Mouse (Mus musculus) embryonic facial prominence, embryonic 10.5 days (tissue): ENCODE results near the gene Psd. TPM values are rescaled to one million over a fixed set of nuclear protein-coding genes. Genes with fewer than 3 reads are reported as not detected.

Experiments used
- DNase-seq: peaks from one replicate; pipeline ENCODE4 v3.0.0-alpha.2; 2017; ENCODE audit warnings: low spot score
- H3K27ac ChIP-seq: fragments of 300-500 bp; sonication (generic); replicated peaks from 2 replicates; pipeline ENCODE4 v1.5.1; 2016; ENCODE audit warnings: mild to moderate bottlenecking
- H3K27me3 ChIP-seq: fragments of 300-500 bp; sonication (generic); replicated peaks from 2 replicates; pipeline ENCODE4 v1.6.1; 2016; ENCODE audit warnings: low read depth, mild to moderate bottlenecking; ENCODE audit not compliant: poor library complexity, severe bottlenecking
- H3K36me3 ChIP-seq: fragments of 300-500 bp; sonication (generic); replicated peaks from 2 replicates; pipeline ENCODE4 v1.6.1; 2016; ENCODE audit warnings: mild to moderate bottlenecking, moderate library complexity
- H3K4me1 ChIP-seq: fragments of 300-500 bp; sonication (generic); 2 replicates; pipeline ENCODE4 v1.6.1; 2016
- H3K4me3 ChIP-seq: fragments of 300-500 bp; sonication (generic); 2 replicates; pipeline ENCODE4 v1.5.1; 2016; ENCODE audit warnings: mild to moderate bottlenecking, moderate library complexity
- H3K9me3 ChIP-seq: fragments of 300-500 bp; sonication (generic); 2 replicates; pipeline ENCODE4 v1.6.1; 2016; ENCODE audit warnings: mild to moderate bottlenecking
- WGBS: fragments of 180-500 bp; shearing (Covaris S2); methylation state at CpG from one replicate; pipeline ENCODE4 v1.1.7; 2016; 5-methylcytosine and 5-hydroxymethylcytosine counted together
- microRNA counts: library from miRNA; unstranded; fragments of <30 nt; microRNA quantifications from one replicate; lab custom pipeline; 2017
- microRNA-seq: library from miRNA; unstranded; fragments of <30 nt; microRNA quantifications from one replicate; pipeline ENCODE4, GENCODE M21; 2017
- polyA plus RNA-seq: library from polyadenylated mRNA; unstranded; fragments of >200 nt; fragmentation: Nextera tagmentation; extraction: Ambion mirVana; gene quantifications from 2 replicates; pipeline ENCODE4 v1.2.1, GENCODE M21; 2016

Psd gene
- polyA plus RNA-seq, 1 experiment from 2014 or later = 3.5 TPM

DNA sequence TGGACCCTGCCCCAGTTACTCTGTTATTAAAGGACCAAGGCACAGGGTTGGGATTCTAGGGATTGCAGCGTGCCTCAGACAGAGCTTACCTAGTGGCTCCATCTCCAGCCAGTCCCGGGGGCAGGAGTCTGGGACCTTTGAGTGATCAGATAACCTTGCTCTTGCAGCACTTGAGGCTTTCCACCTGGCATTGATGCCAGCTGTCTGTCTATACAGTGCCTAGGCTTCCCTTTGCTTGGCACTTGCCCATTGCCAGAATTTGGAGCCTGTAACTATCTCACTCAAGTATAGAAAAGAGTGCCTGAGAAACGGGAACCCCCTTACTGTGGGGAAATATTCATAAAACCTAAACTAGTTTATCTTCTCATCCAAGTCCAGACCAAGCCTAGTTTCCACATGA, 40.0 kb downstream of the Psd start:
- Histone ChIP-seq H3K4me3 (no peak overlapping the region), H3K27ac (no peak overlapping the region), H3K27me3 (no peaks in the 10 kb centered on the region), H3K36me3 (peaks cover 56% of the 10 kb centered on the region), H3K9me3 (no peaks in the 10 kb centered on the region), H3K4me1 (no peaks in the 10 kb centered on the region)
- no peak for DNase-seq
- 95% methylated on average over 3 of the region's 3 CpGs for WGBS

DNA sequence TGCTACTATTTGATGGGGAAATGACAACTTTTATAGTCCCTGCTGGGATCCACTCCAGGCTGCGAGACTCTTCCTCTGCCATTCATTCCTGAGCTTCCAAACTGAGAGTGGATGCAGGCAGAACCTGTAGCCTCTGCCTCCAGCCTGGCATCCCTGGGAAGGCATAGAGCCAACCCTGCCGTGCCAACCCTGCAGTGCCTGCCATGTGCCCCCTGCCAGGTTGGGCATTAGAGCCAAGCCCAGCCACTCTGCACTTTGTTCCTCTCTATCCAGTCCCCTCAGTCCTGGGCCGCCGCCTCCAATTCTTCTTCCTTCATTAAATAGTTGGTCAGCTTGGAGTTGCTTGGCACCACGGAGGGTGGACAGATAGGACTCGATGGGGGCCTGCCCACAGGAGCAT, 40.9 kb downstream of the Psd start:
- no peak overlapping the region for H3K4me3 ChIP-seq

DNA sequence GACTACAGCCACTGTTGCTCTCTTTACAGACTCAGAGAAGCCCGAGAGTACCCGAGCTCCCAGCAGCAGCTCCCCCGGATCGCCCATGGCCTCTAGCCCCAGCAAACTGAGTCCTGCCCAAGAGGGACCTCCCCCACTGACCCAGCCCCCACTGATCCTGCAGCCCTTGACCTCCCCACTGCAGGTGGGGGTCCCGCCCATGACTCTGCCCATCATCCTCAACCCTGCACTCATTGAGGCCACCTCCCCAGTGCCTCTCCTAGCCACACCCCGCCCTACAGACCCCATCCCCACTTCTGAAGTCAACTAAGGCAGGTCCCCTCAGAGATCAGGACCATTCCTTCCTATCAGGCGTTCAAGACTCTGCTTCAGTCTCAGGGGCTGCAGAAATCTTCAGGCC, 41.3 kb downstream of the Psd start:
- Histone ChIP-seq H3K4me3 (no peak overlapping the region), H3K4me1 (no peaks in the 10 kb centered on the region), H3K27ac (no peak overlapping the region), H3K9me3 (no peaks in the 10 kb centered on the region), H3K27me3 (no peaks in the 10 kb centered on the region), H3K36me3 (peaks cover 69% of the 10 kb centered on the region)
- no peak for DNase-seq
- 76% methylated on average over 7 of the region's 7 CpGs for WGBS

More for the DNA sequence above, 40.9 kb downstream of the Psd start:
- Histone ChIP-seq H3K36me3 (peaks cover 65% of the 10 kb centered on the region), H3K27ac (no peak overlapping the region), H3K27me3 (no peaks in the 10 kb centered on the region), H3K9me3 (no peaks in the 10 kb centered on the region), H3K4me1 (no peaks in the 10 kb centered on the region)
- no peak for DNase-seq
- WGBS = 93% methylated on average over 6 of the region's 6 CpGs

DNA sequence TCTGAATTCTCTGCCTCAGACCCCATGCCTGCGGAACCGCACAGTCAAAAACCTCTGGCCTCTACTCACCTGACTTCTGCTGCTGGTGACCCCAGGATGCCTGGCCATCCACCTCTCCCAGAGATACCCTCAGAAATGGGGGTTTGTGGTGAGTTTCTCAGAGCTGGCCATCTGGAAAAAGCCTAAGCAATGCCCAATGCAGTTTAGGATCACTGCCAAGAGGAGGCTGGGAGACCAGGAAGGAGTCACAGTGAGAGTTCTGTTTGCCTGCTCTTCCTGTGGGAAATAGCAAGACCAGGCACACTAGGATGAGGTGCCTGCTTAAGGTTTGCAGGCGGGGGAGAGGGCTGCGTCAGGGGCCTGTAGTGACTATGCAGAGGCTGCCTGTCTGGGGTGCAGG, 42.3 kb downstream of the Psd start:
- Histone ChIP-seq H3K36me3 (peaks cover 78% of the 10 kb centered on the region), H3K4me3 (no peak overlapping the region), H3K4me1 (no peaks in the 10 kb centered on the region), H3K27ac (no peak overlapping the region), H3K27me3 (no peaks in the 10 kb centered on the region), H3K9me3 (no peaks in the 10 kb centered on the region)
- 93% methylated on average over 4 of the region's 4 CpGs for WGBS
- DNase-seq = no peak

DNA sequence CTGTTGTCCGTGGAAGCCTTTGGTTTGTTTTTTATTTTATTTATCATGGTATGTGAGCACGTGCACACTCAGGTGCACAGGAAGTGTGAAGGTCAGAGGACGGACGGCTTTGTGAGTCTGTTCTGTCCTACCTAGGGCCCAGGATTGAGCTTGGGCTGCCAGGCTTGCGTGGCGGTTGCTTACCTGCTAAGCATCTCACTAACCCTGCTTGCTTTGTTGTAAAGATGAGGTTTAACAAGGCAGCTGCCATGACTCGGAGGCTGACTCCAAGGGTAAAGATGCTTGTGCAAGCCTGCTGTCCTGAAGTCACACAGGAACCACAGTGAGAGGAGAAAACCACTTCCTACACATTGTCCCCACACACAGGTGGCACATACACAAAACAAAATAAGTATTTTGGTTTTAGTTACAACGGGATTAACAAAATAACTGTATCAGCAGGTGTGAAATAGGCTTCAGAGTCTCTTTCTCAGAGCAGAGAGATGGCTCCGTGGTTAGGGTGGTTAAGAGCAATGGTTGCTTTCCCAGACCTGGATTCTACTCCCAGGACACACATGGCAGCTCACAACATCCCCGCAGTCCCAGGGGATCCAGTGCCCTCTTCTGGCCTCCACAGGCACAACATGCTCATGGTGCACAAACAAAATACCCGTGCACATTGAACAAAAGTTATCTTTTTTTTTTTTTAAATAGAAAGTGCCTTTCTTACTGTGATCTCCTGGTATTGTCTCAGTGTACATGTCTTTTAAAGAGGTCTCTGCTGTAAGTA, 44.7 kb downstream of the Psd start:
- Histone ChIP-seq H3K4me1 (no peaks in the 10 kb centered on the region), H3K4me3 (no peak overlapping the region), H3K27me3 (no peaks in the 10 kb centered on the region), H3K9me3 (no peaks in the 10 kb centered on the region), H3K27ac (no peak overlapping the region), H3K36me3 (peaks cover 87% of the 10 kb centered on the region)
- WGBS = 93% methylated on average over 11 of the region's 11 CpGs
- DNase-seq = no peak

DNA sequence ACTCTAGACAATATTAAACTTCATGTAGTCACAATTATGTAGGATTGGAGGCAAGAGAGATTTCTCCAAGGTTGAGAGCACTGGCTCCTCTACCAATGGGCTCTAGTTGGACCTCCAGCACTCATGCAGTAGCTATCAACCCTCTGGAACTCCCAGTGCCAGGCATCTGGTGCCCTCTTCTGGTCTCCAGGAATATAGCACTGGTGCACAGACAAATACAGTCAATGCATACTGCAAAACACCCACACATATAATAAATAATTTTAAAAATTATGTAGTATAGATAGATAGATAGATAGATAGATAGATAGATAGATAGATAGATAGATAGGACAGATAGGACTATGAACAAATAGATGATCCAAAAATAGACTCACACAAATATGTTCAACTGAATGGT, 51.6 kb downstream of the Psd start:
- Histone ChIP-seq H3K27me3 (no peaks in the 10 kb centered on the region), H3K27ac (no peak overlapping the region), H3K9me3 (no peaks in the 10 kb centered on the region), H3K4me1 (no peaks in the 10 kb centered on the region), H3K36me3 (peaks cover 77% of the 10 kb centered on the region), H3K4me3 (no peak overlapping the region)
- no peak for DNase-seq

DNA sequence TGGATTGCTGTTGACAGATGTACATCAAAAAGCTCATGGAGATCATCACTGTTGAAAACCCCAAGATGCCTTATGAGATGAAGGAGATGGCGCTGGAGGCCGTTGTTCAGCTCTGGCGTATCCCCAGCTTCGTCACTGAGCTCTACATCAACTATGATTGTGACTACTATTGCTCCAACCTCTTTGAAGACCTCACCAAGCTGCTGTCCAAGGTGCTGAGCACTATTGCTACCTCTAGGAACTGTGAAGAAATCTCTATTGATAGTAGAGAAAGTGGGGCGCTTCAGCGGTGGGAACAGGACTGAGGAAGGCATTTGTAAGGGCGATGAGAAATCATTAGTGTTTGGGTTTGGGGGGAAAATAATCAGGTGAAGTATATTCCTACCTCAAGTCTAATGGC, 62.2 kb downstream of the Psd start:
- Histone ChIP-seq H3K27me3 (no peaks in the 10 kb centered on the region), H3K4me1 (no peaks in the 10 kb centered on the region), H3K36me3 (peaks cover 100% of the 10 kb centered on the region), H3K9me3 (no peaks in the 10 kb centered on the region), H3K27ac (no peak overlapping the region), H3K4me3 (no peak overlapping the region)
- WGBS = 92% methylated on average over 7 of the region's 7 CpGs
- peak; percentile 16 for DNase-seq

MicroRNAs encoded within 50 kb of the gene (microRNA counts, 519-probe panel; counts per million panel counts)
- microRNA mmu-miR-146b (lab: Ali Mortazavi, UCI) = 188 counts per million, percentile 57 among the panel's probes with 10 or more counts

Small RNA genes within 50 kb of the gene (microRNA-seq; reads per million reads assigned to microRNA genes)
- 1.5 reads per million for gene Mir146b

Other genes starting within 250 kb of the Psd start
- gene Elovl3, start 195.3 kb downstream of the Psd start, polyA plus RNA-seq = 0.10 TPM in 1 of 2 replicates, not detected in the other
- 0.36 and 0.71 TPM in 2 replicates for gene Pitx3, start 178.8 kb downstream of the Psd start, polyA plus RNA-seq
- gene Gbf1, start 174.6 kb downstream of the Psd start, polyA plus RNA-seq = 42.8 and 46.7 TPM in 2 replicates
- 5.6 and 5.7 TPM in 2 replicates for gene Nfkb2, start 22.8 kb downstream of the Psd start, polyA plus RNA-seq
- gene Fbxl15, start 1.0 kb upstream of the Psd start, polyA plus RNA-seq = 17.1 and 17.2 TPM in 2 replicates
- gene Cuedc2, start 11.5 kb upstream of the Psd start, polyA plus RNA-seq = 204 and 208 TPM in 2 replicates
- 8.0 and 8.4 TPM in 2 replicates for gene Mfsd13a, start 14.0 kb upstream of the Psd start, polyA plus RNA-seq
- gene 2310034G01Rik, start 23.1 kb upstream of the Psd start, polyA plus RNA-seq = 1.0 and 1.1 TPM in 2 replicates
- gene Actr1a, start 68.6 kb upstream of the Psd start, polyA plus RNA-seq = 164 and 170 TPM in 2 replicates
- 50.5 and 53.4 TPM in 2 replicates for gene Sufu, start 69.7 kb upstream of the Psd start, polyA plus RNA-seq
- gene Trim8, start 174.5 kb upstream of the Psd start, polyA plus RNA-seq = 19.5 and 20.9 TPM in 2 replicates
- 196 and 200 TPM in 2 replicates for gene Arl3, start 246.0 kb upstream of the Psd start, polyA plus RNA-seq
- gene Sfxn2, start 246.2 kb upstream of the Psd start, polyA plus RNA-seq = 21.0 and 22.6 TPM in 2 replicates